Mouse (Mus musculus) gastrocnemius, adult 2 months (tissue): ENCODE measurements at regions not wholly inside any gene's neighbourhood (a gene's known extent, or its start where the extent isn't known, plus 50 kb on each side); places are given as distances from the start of the nearest gene placed in this dataset.

Source experiments
- DNase-seq: peaks from one replicate; pipeline ENCODE4 v3.0.0; 2022
- H3K27ac ChIP-seq: fragments of 200-600 bp; 2 replicates; pipeline ENCODE4 v1.8.1; 2022; ENCODE audit warnings: mild to moderate bottlenecking
- H3K4me3 ChIP-seq: fragments of 200-600 bp; 2 replicates; pipeline ENCODE4 v1.8.1; 2022; ENCODE audit warnings: mild to moderate bottlenecking, moderate library complexity
- CTCF ChIP-seq: fragments of 200-600 bp; IDR thresholded peaks from 2 replicates; pipeline ENCODE4 v1.8.1; 2022; ENCODE audit warnings: antibody characterized with exemption, mild to moderate bottlenecking, moderate library complexity
- intact Hi-C: fragments of 180-260 bp; cut with DNase I; formaldehyde crosslinking; loops from one replicate; pipeline ENCODE4 v1.15.1; 2025

DNA sequence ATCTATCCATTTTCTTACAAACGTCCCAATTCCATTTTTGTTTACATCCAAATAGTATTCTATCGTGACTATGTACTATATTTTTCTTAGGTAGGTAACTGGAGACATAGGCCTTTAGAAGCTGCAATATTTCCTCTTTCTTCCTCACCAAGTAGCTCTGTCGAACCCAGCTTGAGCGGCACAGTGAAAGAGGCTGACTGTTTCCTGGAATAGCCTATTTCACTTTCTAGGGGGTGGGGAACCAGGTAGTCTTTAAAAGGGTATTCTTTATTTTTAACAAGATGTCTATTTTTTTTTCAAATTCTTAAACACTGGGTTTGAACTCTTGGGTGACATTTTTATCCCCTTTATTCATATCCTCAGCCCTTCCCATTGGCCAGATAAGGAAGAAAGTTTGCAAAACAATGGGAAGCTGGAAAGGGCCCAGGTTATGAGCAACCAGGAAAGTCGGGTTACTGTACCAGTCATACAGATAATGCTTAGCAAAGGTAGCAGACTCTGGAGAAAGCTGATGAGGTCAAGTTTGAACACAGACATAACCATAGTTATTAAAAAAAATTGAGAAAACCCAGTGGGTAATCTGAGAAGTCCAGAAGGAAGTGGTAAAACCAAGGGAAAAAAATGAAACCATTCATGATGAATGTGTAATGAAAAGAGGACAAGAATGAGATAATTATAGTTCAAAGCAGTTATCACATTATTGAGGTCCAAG, 103.3 kb upstream of the Tnfaip3 start:
- Histone ChIP-seq H3K4me3 (no peak overlapping the region), H3K27ac (no peak overlapping the region)
- no peak for DNase-seq
- intact Hi-C loops, result no loop called here
- TF ChIP-seq CTCF, result no peak

DNA sequence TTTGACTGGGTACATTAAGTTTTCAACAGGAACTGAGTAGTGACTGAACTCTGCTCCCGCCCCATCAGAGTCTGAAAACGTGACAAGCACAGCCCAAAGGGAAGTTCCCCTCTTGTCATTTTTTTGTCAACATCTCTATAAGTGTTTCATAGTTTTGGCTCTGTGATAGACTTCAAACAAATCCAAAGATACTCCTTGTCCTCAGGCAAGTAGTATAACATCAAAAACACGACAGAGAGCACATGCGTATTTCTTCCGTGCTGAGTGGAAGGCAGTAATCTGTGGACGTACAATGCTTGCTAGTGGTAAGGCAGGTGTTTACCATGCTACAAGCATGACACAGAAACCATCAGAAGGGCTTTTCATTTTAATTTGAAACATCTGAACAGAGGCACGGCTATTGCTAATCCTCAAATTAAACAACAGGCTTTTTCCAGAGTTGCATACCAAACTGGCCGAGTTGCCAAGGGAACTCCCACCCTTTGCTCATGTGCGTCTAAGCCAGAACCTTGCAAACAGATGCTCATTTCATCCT, 101.7 kb upstream of the Tnfaip3 start:
- Histone ChIP-seq H3K4me3 (no peak overlapping the region), H3K27ac (no peak overlapping the region)
- DNase-seq, result peak; percentile 27
- TF ChIP-seq CTCF, result no peak
- intact Hi-C loops, result no loop called here

DNA sequence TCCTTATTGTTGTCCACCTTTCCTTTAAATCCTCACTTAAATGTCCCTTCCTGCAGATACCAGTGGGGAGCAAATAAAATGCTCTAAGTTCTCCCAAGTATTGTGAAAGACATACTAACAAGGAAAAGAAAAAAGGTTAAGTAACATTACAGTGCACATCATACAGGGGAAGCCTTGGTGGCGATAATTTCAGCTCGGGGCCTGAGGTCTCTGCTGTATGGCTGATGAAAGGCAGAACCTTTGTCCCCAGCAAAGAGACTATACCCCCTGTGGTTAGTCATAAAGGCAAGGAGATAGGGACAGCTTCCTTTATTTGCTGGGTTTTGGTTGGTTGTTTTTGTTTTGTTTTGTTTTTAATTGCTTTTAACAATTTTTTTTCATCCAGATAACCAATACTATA, 97.0 kb upstream of the Tnfaip3 start:
- no peak for DNase-seq
- H3K4me3 ChIP-seq, result no peak overlapping the region
- intact Hi-C loops, result no loop called here
- no peak for TF ChIP-seq CTCF
- H3K27ac ChIP-seq, result no peak overlapping the region

DNA sequence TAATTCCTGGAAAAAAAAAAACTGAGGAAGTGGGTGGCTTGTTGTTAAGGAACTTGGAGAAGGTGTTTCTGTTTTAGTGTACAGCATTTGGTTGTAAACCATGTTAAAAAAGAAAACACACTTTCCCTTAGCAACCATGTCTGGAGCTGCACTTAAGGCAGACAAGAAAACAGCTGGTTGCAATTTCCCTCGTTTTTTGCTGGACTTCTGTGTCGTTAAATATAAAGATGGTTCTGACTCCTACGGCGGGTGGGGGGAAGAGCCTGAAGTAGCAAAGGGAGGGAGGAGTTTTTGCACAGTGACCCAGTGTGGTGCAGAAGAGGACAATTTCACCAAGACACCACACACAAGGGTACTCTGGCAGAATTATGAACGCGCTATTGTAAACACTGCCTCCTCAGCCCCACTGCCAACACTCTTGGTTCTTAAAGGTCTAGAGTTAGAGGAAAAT, 89.8 kb upstream of the Tnfaip3 start:
- no peak overlapping the region for H3K4me3 ChIP-seq
- no peak for DNase-seq
- peak overlapping the region; percentile 9 for H3K27ac ChIP-seq
- no peak for TF ChIP-seq CTCF
- intact Hi-C loops, result no loop called here

DNA sequence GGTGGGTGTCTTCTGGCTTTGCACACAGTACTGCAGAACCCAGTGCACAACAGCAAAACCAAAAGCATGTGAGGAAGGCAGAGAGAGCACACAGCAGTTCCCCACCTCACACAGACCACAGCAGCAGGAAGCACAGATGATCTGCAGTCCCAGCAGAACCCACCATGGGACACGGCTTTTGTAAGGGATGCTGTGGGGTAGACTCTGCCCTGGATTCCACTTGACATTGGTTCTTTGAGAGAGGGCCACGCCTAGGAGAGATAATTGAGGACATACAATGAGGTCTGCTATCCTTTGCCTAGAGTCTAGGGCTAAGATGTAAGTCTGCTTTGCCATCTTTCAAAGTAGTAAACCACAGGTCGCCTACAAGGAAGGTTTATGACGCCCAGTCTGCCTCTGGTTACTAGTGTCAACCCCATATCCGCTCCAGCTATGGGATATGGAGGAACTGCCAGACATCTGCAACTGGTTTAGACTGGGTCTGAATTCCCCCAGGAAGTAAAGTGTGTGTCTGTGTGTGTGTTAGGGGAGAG, 89.3 kb upstream of the Tnfaip3 start:
- Histone ChIP-seq H3K27ac (peak overlapping the region; percentile 9), H3K4me3 (no peak overlapping the region)
- no peak for DNase-seq
- intact Hi-C loops, result no loop called here
- TF ChIP-seq CTCF, result no peak

DNA sequence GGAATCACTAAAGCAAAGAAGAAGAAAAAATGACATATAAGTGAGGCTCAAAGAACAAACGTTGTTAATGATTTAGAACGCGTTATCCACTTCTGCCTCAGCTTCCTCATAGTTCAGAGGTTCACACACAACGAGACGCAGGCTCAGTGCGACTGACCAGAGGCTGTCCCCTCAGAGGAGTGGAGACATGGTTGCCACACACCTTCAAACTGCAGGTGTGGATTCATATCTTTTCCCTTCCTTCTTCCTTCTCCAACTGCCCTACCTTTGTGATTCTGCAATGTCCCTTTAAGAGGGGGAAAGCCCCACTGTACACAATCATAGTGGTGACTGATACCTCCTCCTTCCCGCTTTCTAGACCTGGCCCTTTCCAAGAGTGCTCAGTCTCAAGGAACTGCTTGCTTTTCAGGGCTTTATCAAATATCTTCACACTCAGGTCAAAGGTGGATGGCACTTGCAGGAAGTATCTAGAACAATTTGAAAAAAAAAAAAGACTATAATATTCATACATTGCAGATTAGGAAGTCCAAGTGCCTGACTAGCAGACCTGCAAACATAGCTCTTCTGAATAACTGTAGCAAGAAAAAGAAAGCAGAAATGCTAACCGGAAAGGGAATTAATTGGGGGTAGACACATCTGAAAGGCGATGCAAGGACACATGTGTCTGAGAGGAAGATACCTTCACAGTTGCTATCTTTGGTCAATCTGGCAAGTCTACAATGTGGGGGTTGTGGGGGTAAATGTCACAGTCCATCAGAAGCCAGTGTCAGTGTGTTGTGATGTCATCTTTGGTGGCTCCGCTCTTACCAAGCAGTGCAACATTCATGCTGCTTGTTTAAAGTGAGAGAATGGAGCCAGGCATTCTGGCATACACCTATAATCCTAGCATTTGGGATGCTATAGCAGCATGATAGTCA, 84.2 kb upstream of the Tnfaip3 start:
- no peak for DNase-seq
- TF ChIP-seq CTCF, result no peak
- H3K27ac ChIP-seq, result no peak overlapping the region
- no peak overlapping the region for H3K4me3 ChIP-seq
- intact Hi-C loops, result no loop called here

DNA sequence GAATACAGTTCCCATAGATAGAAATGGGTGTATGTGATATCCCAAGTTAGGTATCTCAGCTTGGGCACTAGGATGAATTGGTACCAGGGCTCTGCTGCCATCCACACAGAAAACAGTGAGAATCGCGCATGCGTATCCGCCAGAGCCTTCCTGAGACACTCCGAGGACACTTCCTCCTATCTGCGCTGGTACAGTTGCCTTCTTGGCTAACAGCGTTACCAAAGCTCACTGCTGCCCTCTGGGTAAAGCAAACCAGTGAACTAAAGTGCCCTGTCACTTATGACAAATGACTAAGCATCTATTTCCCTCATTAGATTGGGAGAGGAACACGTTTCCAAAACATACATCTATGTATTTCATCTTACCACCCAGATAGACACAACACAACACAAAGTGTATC, 78.8 kb upstream of the Tnfaip3 start:
- intact Hi-C loops, result loop anchor here (5.0 kb wide), 1 partner anchor 142 kb away; no protein-coding TSS in a partner anchor
- no peak overlapping the region for H3K4me3 ChIP-seq
- no peak overlapping the region for H3K27ac ChIP-seq
- DNase-seq, result peak; percentile 63
- peak; percentile 45 for TF ChIP-seq CTCF

DNA sequence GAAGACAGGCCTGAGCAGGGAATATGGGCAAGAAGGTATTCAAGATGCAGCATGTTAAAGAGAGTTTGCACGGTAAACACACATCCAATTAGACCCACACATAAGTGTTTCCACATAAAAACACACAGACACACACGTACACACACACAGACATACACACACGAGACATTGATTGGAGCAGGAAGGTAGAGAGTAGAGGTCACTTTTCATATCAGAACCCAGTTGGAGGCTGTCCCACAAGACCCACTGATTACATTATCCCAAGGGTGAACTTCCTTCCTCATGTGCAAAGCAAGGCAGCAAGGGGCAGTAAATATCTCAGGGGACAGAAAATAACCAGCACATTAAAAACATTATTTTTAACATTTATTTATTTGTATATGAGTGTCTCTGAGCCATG, 78.2 kb upstream of the Tnfaip3 start:
- DNase-seq, result no peak
- intact Hi-C loops, result loop anchor here (5.0 kb wide), 1 partner anchor 141 kb away; no protein-coding TSS in a partner anchor
- no peak for TF ChIP-seq CTCF
- Histone ChIP-seq H3K27ac (no peak overlapping the region), H3K4me3 (no peak overlapping the region)

DNA sequence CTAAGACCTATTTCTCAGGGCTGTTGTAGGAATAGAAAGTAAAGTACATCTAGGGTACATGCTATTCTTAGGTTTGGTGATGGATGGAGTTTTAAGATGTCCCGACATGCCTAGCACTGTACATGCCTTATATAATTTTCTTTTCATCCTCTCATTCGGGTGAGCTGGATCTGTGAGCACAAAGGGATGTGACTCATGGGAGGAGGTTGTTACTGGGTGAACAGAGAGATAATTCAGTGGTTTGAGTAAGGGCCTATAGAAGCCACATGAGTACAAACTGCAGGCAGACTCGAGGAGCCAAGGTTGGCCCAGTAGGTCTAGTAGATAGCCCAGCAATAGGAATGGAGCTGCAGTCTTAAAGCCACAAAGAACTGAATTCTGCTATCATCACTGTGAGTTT, 76.5 kb upstream of the Tnfaip3 start:
- no peak for TF ChIP-seq CTCF
- Histone ChIP-seq H3K27ac (no peak overlapping the region), H3K4me3 (no peak overlapping the region)
- no peak for DNase-seq
- intact Hi-C loops, result loop anchor here (5.0 kb wide), 1 partner anchor 140 kb away; no protein-coding TSS in a partner anchor

DNA sequence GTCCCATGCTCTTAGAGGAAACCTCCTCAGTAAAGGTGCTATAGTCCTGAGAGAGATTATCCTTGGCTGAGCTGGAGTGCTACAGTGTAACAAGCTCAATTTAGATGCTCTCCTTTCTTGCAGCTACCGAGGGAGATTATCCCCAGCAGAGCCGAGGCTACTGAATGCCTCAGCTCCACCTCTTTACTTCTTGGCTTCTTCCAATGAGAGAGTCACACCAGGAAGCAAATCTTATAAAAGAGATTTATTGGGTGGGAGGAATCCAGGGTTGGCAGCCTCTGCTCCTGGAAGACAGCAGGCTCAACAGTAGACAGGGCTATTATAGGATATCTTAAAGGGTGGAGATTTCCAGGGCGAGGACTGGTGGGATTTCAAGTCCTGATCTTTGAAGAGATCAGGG, 75.7 kb upstream of the Tnfaip3 start:
- intact Hi-C loops, result loop anchor here (5.0 kb wide), 1 partner anchor 139 kb away; no protein-coding TSS in a partner anchor
- DNase-seq, result no peak
- Histone ChIP-seq H3K4me3 (no peak overlapping the region), H3K27ac (no peak overlapping the region)
- no peak for TF ChIP-seq CTCF

DNA sequence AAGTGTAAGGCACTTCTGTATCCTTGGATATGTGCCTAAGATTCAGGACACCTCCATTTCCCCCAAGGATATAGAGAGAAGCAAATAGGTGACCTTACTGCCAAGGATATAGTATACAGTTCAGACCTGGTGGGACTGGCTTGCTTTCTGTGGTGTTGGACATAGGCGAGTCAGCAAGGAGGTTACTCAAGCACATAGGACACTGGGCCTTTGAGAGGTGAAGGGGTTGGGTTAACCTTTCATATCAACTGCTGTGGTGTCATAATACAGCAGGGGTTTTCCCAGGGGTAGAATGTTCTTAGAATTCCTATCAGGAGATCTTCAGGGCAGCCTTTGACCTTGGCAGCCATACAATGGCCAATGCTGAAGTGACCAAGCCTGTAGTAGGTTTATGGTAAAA, 71.5 kb upstream of the Tnfaip3 start:
- no peak for DNase-seq
- intact Hi-C loops, result no loop called here
- TF ChIP-seq CTCF, result no peak
- Histone ChIP-seq H3K27ac (no peak overlapping the region), H3K4me3 (no peak overlapping the region)

DNA sequence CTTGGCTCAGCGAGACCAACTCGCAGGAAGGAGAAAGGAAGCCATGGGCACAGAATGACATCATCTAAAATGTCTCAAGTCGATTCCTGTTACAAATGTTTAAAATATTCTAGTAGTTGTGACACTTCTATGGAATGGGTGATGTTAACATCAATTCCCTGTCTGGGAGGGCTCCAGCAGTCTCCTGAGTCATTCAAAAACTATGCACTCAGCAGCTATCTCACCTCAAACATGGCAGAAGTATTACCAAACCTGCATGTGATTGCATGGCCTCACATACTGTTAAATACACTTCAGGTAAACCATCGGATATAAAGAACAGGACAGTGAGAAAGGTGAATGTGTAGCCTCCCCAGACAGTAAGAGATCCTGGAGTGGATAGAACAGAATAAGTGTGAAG, 66.7 kb upstream of the Tnfaip3 start:
- DNase-seq, result no peak
- H3K27ac ChIP-seq, result no peak overlapping the region
- intact Hi-C loops, result no loop called here
- TF ChIP-seq CTCF, result no peak
- H3K4me3 ChIP-seq, result no peak overlapping the region

DNA sequence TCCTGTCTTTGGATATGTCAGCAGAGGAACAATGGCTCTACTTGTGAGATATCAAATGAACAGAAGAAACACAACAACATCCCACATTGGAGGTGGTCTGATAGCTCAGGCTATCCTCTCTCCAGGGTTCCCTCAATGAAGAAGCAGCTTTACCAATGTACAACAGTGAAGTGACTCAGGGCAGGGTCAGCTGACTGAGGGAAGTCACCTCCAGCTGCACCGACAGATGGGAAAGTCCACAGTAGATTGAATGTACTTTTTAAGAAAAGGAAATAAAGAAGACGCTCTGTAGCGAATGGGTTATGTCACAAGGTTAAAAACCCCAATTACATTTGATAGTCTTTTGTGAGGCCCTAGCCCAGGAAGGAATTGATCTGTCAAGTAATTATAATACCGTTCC, 62.6 kb upstream of the Tnfaip3 start:
- Histone ChIP-seq H3K4me3 (no peak overlapping the region), H3K27ac (no peak overlapping the region)
- TF ChIP-seq CTCF, result no peak
- DNase-seq, result no peak
- intact Hi-C loops, result no loop called here
